Mouse (Mus musculus) testis, adult 2 months (tissue): ENCODE data around the gene Art5. TPM values are rescaled to one million over a fixed set of nuclear protein-coding genes. Genes with fewer than 3 reads are reported as not detected.
A peak's percentile ranks its signal among the peaks of the same experiment; 100 is the strongest.

Experiments
- H3K27ac ChIP-seq: fragments of 200-500 bp; 2 replicates; pipeline ENCODE4 v1.5.1; 2012; ENCODE audit warnings: low read depth, low read length; ENCODE audit not compliant: control insufficient read depth, insufficient read depth
- H3K27me3 ChIP-seq: fragments of 200-500 bp; 2 replicates; pipeline ENCODE4 v1.6.1; 2012; ENCODE audit warnings: mild to moderate bottlenecking, low read length, moderate library complexity; ENCODE audit not compliant: control insufficient read depth, insufficient read depth
- H3K36me3 ChIP-seq: fragments of 200-500 bp; 2 replicates; pipeline ENCODE4 v1.6.1; 2012; ENCODE audit warnings: mild to moderate bottlenecking, low read length; ENCODE audit not compliant: control insufficient read depth, insufficient read depth
- H3K4me1 ChIP-seq: fragments of 200-500 bp; 2 replicates; pipeline ENCODE4 v1.6.1; 2012; ENCODE audit warnings: low read length; ENCODE audit not compliant: control insufficient read depth, insufficient read depth
- H3K4me3 ChIP-seq: fragments of 200-500 bp; 2 replicates; pipeline ENCODE4 v1.5.1; 2012; ENCODE audit warnings: low read depth, mild to moderate bottlenecking, low read length, moderate library complexity, mixed read lengths; ENCODE audit not compliant: control insufficient read depth
- CTCF ChIP-seq: fragments of 200-500 bp; IDR thresholded peaks from 2 replicates; pipeline ENCODE4 v1.5.1; 2012; ENCODE audit warnings: low read depth, mild to moderate bottlenecking, inconsistent platforms, low read length, moderate library complexity; ENCODE audit not compliant: control insufficient read depth, insufficient read depth, insufficient replicate concordance
- POLR2A ChIP-seq: fragments of 200-500 bp; IDR thresholded peaks from 2 replicates; pipeline ENCODE4 v1.6.1; 2012; ENCODE audit warnings: low read depth, mild to moderate bottlenecking, inconsistent platforms, low read length, moderate library complexity; ENCODE audit not compliant: control insufficient read depth
- polyA plus RNA-seq: library from polyadenylated mRNA; depleted of rRNA; stranded (reverse); fragments of >200 nt; gene quantifications from 2 replicates; pipeline ENCODE4 v1.2.3, GENCODE M21; 2012

The Art5 gene
- polyA plus RNA-seq, 1 experiment: 65.1 TPM

DNA sequence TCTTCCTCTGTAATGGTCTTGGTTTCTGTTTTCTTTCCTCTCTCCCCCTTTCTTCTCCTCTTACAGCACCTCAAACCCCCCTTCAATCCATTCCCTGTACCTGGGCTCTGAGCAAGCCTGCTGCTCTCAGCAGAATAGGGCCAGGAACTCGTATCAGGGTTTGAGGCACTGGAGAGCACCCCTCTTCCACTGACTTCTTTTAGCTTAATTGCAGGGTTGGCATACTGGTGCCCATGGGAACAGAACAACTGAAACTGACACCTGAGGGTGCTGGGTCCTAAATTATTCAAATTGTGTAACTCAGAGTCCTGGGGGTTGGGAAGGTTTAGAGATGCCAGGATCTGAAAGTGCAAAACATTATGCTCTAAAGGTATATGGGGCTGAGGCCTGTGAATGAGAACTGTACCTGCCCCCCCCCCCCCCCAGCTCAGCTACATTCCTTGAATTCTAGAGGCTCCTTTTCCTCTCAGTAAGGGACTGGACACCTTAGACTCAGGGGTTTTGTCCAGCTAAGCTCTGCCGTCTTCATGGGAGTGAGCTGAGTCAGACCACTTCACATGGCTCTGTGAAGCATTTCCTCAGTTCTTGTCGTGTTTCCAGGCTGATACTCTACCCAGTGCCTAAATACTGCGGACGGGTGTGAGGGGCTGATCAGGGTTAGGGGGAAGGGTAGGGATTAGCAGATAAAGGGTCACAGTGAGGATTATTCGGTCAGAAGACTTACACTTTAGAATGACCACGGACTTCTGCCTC lies 7.5 kb upstream of the Art5 start, which contains the start of gene Chrna10:
Chrna10 (minus strand) TSS at position 250 of the 753 bp plus-strand sequence.
- TF ChIP-seq POLR2A (no peak), CTCF (no peak)
- no peaks in the 10 kb centered on the region for H3K27me3 ChIP-seq
- no peak within 1 kb of the TSS for H3K27ac ChIP-seq
- no peaks in the 10 kb centered on the region; the same call in 1 of the 2 replicates for H3K36me3 ChIP-seq
- peaks cover 10% of the 10 kb centered on the region for H3K4me1 ChIP-seq
- H3K4me3 ChIP-seq: no peak within 1 kb of the TSS

DNA sequence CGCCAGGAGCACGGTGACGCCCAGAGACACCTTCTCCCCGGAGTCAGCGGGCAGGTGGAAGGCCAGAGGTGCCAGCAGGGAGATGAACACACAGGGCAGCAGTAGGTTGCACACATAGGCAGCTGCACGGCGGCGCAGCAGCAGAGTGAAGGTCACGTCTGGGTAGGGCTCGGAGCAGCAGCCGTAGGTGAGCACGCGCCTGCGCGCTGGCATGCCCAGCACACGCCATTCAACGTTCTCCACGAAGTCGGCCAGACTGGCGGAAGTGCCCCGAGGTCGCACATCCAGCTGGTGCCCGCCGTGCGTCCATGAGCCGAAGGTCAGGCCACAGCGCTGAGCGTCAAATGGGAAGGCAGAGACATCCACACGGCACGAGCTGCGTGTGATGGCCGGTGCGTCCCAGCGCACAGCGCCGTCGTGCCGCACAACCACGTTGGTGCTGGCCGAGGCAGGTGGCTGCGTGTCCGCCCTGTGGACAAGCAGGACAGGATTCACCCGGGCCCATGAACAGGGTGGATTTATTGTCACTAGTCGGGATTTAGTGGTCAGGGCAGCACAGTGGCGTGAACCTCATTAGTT lies 4.0 kb upstream of the Art5 start:
- H3K36me3 ChIP-seq: no peaks in the 10 kb centered on the region
- no peak overlapping the region; the same call in 1 of the 2 replicates for H3K27ac ChIP-seq
- H3K4me3 ChIP-seq: peak overlapping the region; percentile 88
- no peaks in the 10 kb centered on the region for H3K27me3 ChIP-seq
- peaks cover 10% of the 10 kb centered on the region for H3K4me1 ChIP-seq
- TF ChIP-seq POLR2A: no peak
- TF ChIP-seq CTCF: no peak

DNA sequence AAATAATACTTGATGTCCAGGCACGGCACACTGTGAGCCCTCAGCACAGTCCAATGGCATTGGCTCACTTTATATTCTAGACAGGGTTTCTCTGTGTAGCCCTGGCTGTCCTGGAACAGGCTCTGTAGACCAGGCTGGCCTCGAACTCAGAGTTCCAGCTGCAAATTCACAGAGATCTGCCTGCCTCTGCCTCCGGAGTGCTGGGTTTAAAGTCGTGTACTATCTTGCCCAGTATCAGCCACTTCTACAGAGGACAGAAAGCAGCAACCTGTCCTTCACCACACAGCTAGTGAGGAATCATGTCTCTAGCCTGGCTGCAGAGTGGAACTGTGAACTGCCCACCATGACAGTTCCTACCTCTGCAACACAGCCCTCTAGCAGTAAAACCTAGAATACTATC lies 457 bp upstream of the Art5 start:
- Histone ChIP-seq H3K27me3 (no peaks in the 10 kb centered on the region), H3K27ac (no peak overlapping the region), H3K4me3 (no peak overlapping the region), H3K4me1 (peaks cover 19% of the 10 kb centered on the region), H3K36me3 (no peaks in the 10 kb centered on the region)
- TF ChIP-seq POLR2A: no peak
- no peak for TF ChIP-seq CTCF

DNA sequence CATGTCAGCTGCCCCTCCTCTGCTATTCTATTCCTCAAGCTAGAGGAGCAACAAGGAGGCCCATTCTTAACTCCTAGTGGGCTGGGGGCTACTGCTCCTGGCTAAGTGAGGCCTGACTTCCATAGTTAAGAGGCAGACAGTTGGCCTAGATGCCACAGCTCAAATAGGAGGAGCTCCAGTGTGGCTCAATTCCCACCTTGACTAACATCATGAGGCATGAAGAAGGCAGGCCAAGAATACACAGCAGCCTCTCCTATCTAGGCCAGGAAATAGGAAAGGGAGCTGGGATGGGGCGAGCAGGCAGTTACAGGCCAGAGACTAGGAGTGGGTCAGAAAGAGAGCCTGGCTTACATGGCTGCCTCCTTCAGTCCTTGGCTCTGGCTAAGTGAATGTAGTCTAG lies 1.1 kb downstream of the Art5 start:
- Histone ChIP-seq H3K4me1 (peaks cover 12% of the 10 kb centered on the region), H3K27ac (no peak overlapping the region), H3K36me3 (no peaks in the 10 kb centered on the region), H3K4me3 (no peak overlapping the region), H3K27me3 (no peaks in the 10 kb centered on the region)
- TF ChIP-seq POLR2A: no peak
- TF ChIP-seq CTCF: no peak

DNA sequence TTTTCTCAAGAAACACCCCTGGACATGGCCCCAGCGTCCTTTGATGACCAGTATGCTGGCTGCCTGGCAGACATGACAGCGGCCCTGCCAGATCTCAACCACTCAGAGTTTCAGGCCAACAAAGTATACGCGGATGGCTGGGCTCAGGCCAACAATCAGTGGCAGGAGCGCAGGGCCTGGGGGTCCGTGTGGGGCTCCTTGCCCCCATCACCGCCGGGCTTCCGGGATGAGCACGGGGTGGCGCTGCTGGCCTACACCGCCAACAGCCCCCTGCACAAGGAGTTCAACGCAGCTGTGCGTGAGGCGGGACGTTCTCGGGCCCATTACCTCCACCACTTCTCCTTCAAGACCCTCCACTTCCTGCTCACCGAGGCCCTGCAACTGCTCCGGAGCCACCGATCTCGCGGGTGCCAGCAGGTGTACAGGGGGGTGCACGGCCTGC lies 2.6 kb downstream of the Art5 start:
- Histone ChIP-seq H3K27ac (no peak overlapping the region), H3K4me1 (peaks cover 9% of the 10 kb centered on the region), H3K36me3 (no peaks in the 10 kb centered on the region), H3K27me3 (no peaks in the 10 kb centered on the region), H3K4me3 (peak overlapping the region; percentile 80)
- TF ChIP-seq POLR2A (0 out of 2 replicates have a peak, but pooled peaks have one; percentile 18), CTCF (no peak)

DNA sequence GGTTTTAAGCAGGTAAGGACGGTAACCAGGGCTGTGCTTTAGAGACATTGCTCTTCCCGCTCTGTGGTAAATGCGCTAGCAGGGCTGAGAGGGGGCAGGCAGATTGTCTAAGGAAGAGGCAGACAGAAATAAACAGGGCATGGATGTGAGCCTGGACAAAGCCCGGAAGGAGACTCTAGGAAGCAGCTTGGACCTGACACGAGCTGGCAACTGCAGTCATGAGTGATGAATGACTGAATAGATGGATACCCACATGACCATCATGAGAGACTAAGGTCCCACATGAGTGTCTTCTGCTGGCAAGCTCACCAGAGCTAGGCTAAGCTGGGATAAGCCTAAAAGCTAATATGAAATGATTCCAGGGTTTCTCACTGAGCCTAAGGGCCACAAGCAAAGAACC lies 5.2 kb downstream of the Art5 start:
- Histone ChIP-seq H3K4me3 (no peak overlapping the region), H3K27me3 (no peaks in the 10 kb centered on the region), H3K36me3 (no peaks in the 10 kb centered on the region), H3K27ac (no peak overlapping the region), H3K4me1 (peaks cover 24% of the 10 kb centered on the region)
- no peak for TF ChIP-seq POLR2A
- no peak for TF ChIP-seq CTCF

DNA sequence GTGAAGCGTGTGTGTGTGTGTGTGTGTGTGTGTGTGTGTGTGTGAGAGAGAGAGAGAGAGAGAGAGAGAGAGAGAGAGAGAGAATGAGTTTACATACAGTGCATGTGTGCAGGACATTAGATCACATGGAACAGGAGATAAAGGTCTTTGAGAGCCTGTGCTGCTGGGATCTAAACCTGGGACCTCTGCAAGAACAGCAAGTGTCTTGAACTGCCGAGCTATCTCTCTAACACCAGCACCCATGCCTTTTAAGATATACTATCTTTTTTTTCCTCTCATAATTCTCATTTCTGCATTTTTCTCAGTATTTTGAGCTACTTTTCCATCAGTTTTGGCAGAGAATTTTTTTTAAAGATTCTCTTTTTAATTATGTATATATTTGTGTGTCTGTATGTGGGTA lies 5.7 kb downstream of the Art5 start:
- no peak for TF ChIP-seq POLR2A
- TF ChIP-seq CTCF: no peak
- Histone ChIP-seq H3K27me3 (no peaks in the 10 kb centered on the region), H3K27ac (no peak overlapping the region), H3K36me3 (no peaks in the 10 kb centered on the region), H3K4me3 (no peak overlapping the region), H3K4me1 (peaks cover 29% of the 10 kb centered on the region)
